Mouse (Mus musculus): ENCODE data around the gene Ces1f. TPM values are rescaled to one million over a fixed set of nuclear protein-coding genes. Genes with fewer than 3 reads are reported as not detected.

The Ces1f gene
- not detected in 2 replicates for polyA plus RNA-seq (2014; fragmentation: Nextera tagmentation; extraction: Ambion mirVana)

DNA sequence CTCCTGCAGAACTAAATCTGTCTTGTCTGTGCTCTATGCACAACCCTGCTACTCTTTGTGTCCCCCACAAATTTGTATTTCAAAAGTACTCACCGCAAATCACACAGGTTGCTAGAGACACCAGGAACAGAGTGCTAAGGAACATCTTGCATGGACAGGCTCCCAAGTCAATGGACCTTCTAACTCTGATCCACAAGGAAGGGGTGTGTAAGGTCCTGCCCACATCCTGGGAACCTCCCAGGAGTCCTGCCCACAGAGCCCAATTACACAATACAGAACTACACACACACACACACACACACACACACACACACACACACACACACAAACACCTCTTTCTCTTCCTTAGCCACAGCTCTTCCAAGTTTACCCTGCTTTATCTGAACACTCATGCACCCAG, at the start of gene Ces1f:
TSS of gene Ces1f (minus strand) at position 192 of the 400 bp plus-strand sequence.
- no peak for ATAC-seq (ENCODE audit: low FRiP score, low TSS enrichment)
- no peak within 1 kb of the TSS for H3K27ac ChIP-seq (replicated peaks; ENCODE audit: low read depth, low read length)
- H3K4me2 ChIP-seq (ENCODE audit: low read length), result no peak within 1 kb of the TSS
- H3K9me3 ChIP-seq (ENCODE audit: control insufficient read depth, low read length), result no peaks in the 10 kb centered on the region
- no peaks in the 10 kb centered on the region for H3K36me3 ChIP-seq (ENCODE audit: control insufficient read depth, insufficient read depth, low read length)
- 97% methylated on average over 1 of the region's 1 CpGs for WGBS
- no peak for DNase-seq
- H3K27me3 ChIP-seq (ENCODE audit: control insufficient read depth, insufficient read depth, low read length), result no peaks in the 10 kb centered on the region
- H3K4me1 ChIP-seq (ENCODE audit: control insufficient read depth, insufficient read depth, low read length), result no peaks in the 10 kb centered on the region
- no peak within 1 kb of the TSS for H3K4me3 ChIP-seq (replicated peaks; ENCODE audit: low read depth, low read length)
- H3K9ac ChIP-seq (replicated peaks; ENCODE audit: low read length), result no peak within 1 kb of the TSS

DNA sequence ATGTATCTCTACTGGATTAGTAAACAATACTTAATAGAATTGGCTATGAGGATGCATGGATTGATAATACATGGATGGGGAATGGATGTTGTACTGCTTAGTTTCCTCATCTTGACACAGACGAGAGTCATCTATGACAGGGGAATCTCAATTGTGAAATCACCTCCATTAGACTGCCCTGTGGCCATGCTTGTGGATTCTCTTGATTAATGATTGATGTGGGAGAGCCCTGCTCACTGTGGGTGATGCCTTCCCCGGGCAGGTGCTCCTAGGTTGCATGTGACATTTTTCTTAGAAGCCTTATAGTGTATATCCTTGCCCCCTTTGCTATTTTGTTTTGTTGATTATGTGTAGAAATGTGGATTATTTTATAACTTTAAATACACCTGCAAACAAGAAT, 45.6 kb upstream of the Ces1f start:
- no peak for DNase-seq
- Histone ChIP-seq H3K4me1 (ENCODE audit: control insufficient read depth, insufficient read depth, low read length) (no peaks in the 10 kb centered on the region), H3K27me3 (ENCODE audit: control insufficient read depth, insufficient read depth, low read length) (no peaks in the 10 kb centered on the region), H3K9me3 (ENCODE audit: control insufficient read depth, low read length) (no peaks in the 10 kb centered on the region), H3K9ac (replicated peaks; ENCODE audit: low read length) (no peak overlapping the region), H3K4me3 (replicated peaks; ENCODE audit: low read depth, low read length) (no peak overlapping the region), H3K36me3 (ENCODE audit: control insufficient read depth, insufficient read depth, low read length) (no peaks in the 10 kb centered on the region), H3K27ac (replicated peaks; ENCODE audit: low read depth, low read length) (no peak overlapping the region), H3K4me2 (ENCODE audit: low read length) (no peak overlapping the region)
- 87% methylated on average over 2 of the region's 2 CpGs for WGBS
- no peak for ATAC-seq (ENCODE audit: low FRiP score, low TSS enrichment)

DNA sequence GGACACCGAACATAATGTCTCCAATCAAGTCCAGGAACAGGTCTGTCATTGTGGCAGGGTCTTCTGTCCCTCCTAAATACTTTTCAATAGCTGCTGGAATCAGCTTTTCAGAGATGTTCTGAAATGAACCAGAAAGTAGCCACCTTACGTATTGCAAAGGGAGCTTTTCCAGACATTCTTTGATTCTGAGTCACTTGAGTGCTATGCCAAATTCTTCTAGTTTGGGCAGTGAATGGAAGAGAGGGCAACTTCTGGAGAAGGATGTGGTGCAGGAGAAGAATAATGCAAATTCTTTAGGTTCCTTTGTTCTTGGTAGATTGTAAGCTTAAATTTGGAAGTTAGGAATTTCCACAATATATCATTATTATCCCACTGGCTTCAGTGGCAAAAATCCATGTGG, 37.5 kb upstream of the Ces1f start:
- H3K9ac ChIP-seq (replicated peaks; ENCODE audit: low read length), result no peak overlapping the region
- H3K4me1 ChIP-seq (ENCODE audit: control insufficient read depth, insufficient read depth, low read length), result no peaks in the 10 kb centered on the region
- H3K9me3 ChIP-seq (ENCODE audit: control insufficient read depth, low read length), result no peaks in the 10 kb centered on the region
- ATAC-seq (ENCODE audit: low FRiP score, low TSS enrichment) (no peak), DNase-seq (no peak)
- no peak overlapping the region for H3K4me3 ChIP-seq (replicated peaks; ENCODE audit: low read depth, low read length)
- 89% methylated on average over 2 of the region's 2 CpGs for WGBS
- H3K27me3 ChIP-seq (ENCODE audit: control insufficient read depth, insufficient read depth, low read length), result no peaks in the 10 kb centered on the region
- H3K27ac ChIP-seq (replicated peaks; ENCODE audit: low read depth, low read length), result no peak overlapping the region
- no peaks in the 10 kb centered on the region for H3K36me3 ChIP-seq (ENCODE audit: control insufficient read depth, insufficient read depth, low read length)
- no peak overlapping the region for H3K4me2 ChIP-seq (ENCODE audit: low read length)

DNA sequence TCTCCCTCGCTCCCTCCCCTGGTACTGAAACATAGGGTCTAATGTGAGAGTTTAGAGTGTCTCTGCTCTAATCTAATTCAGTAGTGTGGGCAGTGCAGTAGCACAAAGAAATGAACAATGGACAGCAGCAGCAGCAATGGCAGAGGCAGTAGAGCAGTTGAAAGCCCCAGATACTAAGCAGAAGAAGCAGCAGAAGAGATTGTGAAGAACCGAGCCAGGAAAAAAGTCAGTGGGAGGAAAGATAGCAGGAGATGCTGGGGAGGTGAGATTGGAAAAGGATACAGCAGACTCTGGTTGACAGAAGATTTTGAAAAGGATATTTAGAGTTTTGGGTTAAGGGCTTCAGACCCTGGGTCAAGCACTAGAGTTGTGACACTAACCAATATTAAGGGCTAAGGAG, 36.0 kb upstream of the Ces1f start:
- WGBS, result 78% methylated on average over 2 of the region's 2 CpGs
- ATAC-seq (ENCODE audit: low FRiP score, low TSS enrichment), result no peak

DNA sequence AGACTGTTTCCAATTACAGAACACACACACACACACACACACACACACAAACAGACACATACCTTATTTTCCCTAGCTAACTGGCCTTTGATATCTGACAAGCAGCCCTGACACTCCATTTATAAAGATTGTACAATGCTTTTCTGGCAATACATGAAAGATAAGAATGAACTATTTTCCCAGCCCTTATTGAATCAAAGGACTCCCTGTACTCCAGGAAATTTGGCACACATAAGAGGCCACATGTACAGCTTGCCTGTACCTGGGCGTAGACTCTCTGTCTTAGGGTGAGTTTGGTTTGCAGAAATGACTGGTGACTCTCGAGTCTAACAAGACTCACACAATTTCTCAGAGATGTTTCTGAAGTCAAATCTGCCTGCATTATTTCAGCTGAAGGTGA, 4.3 kb upstream of the Ces1f start:
- Histone ChIP-seq H3K27me3 (ENCODE audit: control insufficient read depth, insufficient read depth, low read length) (no peaks in the 10 kb centered on the region), H3K9me3 (ENCODE audit: control insufficient read depth, low read length) (no peaks in the 10 kb centered on the region), H3K4me3 (replicated peaks; ENCODE audit: low read depth, low read length) (no peak overlapping the region), H3K4me1 (ENCODE audit: control insufficient read depth, insufficient read depth, low read length) (no peaks in the 10 kb centered on the region), H3K27ac (replicated peaks; ENCODE audit: low read depth, low read length) (no peak overlapping the region), H3K4me2 (ENCODE audit: low read length) (no peak overlapping the region), H3K9ac (replicated peaks; ENCODE audit: low read length) (no peak overlapping the region), H3K36me3 (ENCODE audit: control insufficient read depth, insufficient read depth, low read length) (no peaks in the 10 kb centered on the region)
- ATAC-seq (ENCODE audit: low FRiP score, low TSS enrichment) (no peak), DNase-seq (no peak)
- WGBS, result 83% methylated on average over 2 of the region's 2 CpGs

More for the DNA sequence above, 36.0 kb upstream of the Ces1f start:
- H3K4me1 ChIP-seq (ENCODE audit: control insufficient read depth, insufficient read depth, low read length), result no peaks in the 10 kb centered on the region
- no peak for DNase-seq
- H3K27ac ChIP-seq (replicated peaks; ENCODE audit: low read depth, low read length), result no peak overlapping the region
- no peak overlapping the region for H3K9ac ChIP-seq (replicated peaks; ENCODE audit: low read length)
- H3K36me3 ChIP-seq (ENCODE audit: control insufficient read depth, insufficient read depth, low read length), result no peaks in the 10 kb centered on the region
- H3K27me3 ChIP-seq (ENCODE audit: control insufficient read depth, insufficient read depth, low read length), result no peaks in the 10 kb centered on the region
- no peak overlapping the region for H3K4me2 ChIP-seq (ENCODE audit: low read length)
- no peaks in the 10 kb centered on the region for H3K9me3 ChIP-seq (ENCODE audit: control insufficient read depth, low read length)
- no peak overlapping the region for H3K4me3 ChIP-seq (replicated peaks; ENCODE audit: low read depth, low read length)

DNA sequence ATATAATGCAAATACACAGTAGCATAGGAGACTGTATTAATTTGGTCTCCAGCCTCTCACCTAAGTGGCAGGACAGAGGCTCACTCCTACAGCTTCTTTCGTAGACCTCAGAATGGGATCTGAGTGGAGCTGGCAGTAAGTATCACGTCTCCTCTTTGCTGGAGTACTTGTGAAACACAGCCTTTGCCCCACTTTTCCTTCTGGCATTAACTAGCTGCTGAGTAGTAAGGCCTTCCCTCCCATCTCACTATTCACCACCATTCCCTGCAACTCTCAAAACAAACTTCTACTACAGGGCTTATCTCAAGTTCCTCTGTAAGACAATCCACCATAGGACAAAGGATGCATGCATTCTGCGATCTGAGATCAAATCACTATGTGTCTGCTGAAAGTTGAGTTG, 2.8 kb upstream of the Ces1f start:
- no peak overlapping the region for H3K9ac ChIP-seq (replicated peaks; ENCODE audit: low read length)
- H3K27me3 ChIP-seq (ENCODE audit: control insufficient read depth, insufficient read depth, low read length), result no peaks in the 10 kb centered on the region
- H3K4me1 ChIP-seq (ENCODE audit: control insufficient read depth, insufficient read depth, low read length), result no peaks in the 10 kb centered on the region
- no peak overlapping the region for H3K4me2 ChIP-seq (ENCODE audit: low read length)
- no peak for ATAC-seq (ENCODE audit: low FRiP score, low TSS enrichment)
- no peak overlapping the region for H3K4me3 ChIP-seq (replicated peaks; ENCODE audit: low read depth, low read length)
- H3K9me3 ChIP-seq (ENCODE audit: control insufficient read depth, low read length), result no peaks in the 10 kb centered on the region
- no peak overlapping the region for H3K27ac ChIP-seq (replicated peaks; ENCODE audit: low read depth, low read length)
- DNase-seq, result no peak
- H3K36me3 ChIP-seq (ENCODE audit: control insufficient read depth, insufficient read depth, low read length), result no peaks in the 10 kb centered on the region
- 56% methylated on average over 3 of the region's 3 CpGs for WGBS

DNA sequence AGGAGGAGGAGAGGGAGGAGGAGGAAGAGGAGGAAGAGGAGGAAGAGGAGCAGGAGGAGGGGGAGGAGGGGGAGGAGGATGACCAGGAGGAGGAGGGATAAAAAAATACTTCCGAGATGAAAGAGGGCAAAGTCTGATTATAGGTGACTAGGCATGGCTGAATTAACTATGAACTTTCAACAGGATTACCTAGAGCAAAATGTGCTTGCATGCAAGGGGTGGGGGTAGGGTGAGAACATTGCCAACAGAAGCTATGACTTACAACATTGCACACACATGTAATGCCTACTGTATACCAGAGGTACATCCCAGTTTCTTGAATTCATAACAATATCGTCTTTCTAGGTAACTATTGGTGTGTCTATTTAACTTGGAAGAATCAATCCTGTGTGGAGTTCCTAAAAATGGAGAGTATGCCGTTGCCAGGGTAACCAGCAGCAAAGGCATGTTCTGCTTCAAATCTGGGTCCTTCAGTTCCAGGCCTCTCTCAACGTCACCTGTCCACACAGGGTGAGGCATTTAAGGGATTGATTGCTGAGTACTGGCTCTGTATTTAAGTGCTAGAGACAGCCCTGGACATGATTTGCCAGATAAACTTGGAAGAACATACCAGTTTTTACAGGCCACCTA, 1.3 kb downstream of the Ces1f start:
- Histone ChIP-seq H3K36me3 (ENCODE audit: control insufficient read depth, insufficient read depth, low read length) (no peaks in the 10 kb centered on the region), H3K27me3 (ENCODE audit: control insufficient read depth, insufficient read depth, low read length) (no peaks in the 10 kb centered on the region), H3K4me3 (replicated peaks; ENCODE audit: low read depth, low read length) (no peak overlapping the region), H3K27ac (replicated peaks; ENCODE audit: low read depth, low read length) (no peak overlapping the region), H3K9ac (replicated peaks; ENCODE audit: low read length) (no peak overlapping the region), H3K4me1 (ENCODE audit: control insufficient read depth, insufficient read depth, low read length) (no peaks in the 10 kb centered on the region), H3K4me2 (ENCODE audit: low read length) (no peak overlapping the region), H3K9me3 (ENCODE audit: control insufficient read depth, low read length) (no peaks in the 10 kb centered on the region)
- WGBS, result 62% methylated on average over 4 of the region's 4 CpGs
- no peak for ATAC-seq (ENCODE audit: low FRiP score, low TSS enrichment)
- peak; percentile 4 for DNase-seq

DNA sequence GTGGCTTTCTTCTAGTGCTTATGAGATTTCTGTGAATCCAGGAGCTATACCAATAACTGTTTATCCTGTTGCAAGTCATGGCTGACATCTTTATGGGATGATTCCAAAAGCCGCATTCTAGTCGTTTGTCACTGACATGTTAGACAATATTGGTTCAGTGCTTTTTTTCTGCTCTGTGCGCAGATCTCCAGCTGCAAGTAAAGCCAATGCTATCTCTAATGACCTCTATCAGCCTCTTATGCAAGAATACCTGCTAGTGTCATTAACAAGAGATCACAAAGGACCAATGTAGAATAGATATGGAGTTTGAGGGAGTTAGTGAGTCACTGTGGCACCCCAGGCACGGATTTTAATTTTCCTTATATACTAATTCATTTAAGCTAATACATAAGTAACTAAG, 4.9 kb downstream of the Ces1f start:
- H3K36me3 ChIP-seq (ENCODE audit: control insufficient read depth, insufficient read depth, low read length), result no peaks in the 10 kb centered on the region
- no peaks in the 10 kb centered on the region for H3K27me3 ChIP-seq (ENCODE audit: control insufficient read depth, insufficient read depth, low read length)
- H3K27ac ChIP-seq (replicated peaks; ENCODE audit: low read depth, low read length), result no peak overlapping the region
- no peak overlapping the region for H3K9ac ChIP-seq (replicated peaks; ENCODE audit: low read length)
- no peak overlapping the region for H3K4me3 ChIP-seq (replicated peaks; ENCODE audit: low read depth, low read length)
- no peak overlapping the region for H3K4me2 ChIP-seq (ENCODE audit: low read length)
- no peaks in the 10 kb centered on the region for H3K9me3 ChIP-seq (ENCODE audit: control insufficient read depth, low read length)
- DNase-seq (no peak), ATAC-seq (ENCODE audit: low FRiP score, low TSS enrichment) (no peak)
- no peaks in the 10 kb centered on the region for H3K4me1 ChIP-seq (ENCODE audit: control insufficient read depth, insufficient read depth, low read length)
- WGBS, result 94% methylated on average over 4 of the region's 4 CpGs

DNA sequence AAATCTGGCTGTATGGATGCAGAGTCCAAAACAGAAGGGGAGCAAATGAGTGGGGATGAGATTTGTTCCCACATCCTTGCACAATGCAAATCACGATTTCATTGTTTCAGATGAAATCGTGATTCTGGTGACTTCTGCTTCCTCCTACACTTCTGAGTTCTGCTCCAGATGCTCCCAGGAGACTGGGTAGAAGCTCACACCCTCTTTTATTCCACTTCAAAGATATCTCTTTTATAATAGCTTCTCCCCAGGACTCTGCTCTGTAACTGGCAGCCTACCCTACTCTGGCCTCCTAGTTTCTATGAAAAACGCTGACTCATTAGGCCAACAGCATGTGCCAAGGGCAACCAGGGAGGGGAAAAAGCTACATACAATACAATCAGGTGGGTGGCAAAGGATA, 6.2 kb downstream of the Ces1f start:
- Histone ChIP-seq H3K4me3 (replicated peaks; ENCODE audit: low read depth, low read length) (no peak overlapping the region), H3K9me3 (ENCODE audit: control insufficient read depth, low read length) (no peaks in the 10 kb centered on the region), H3K9ac (replicated peaks; ENCODE audit: low read length) (no peak overlapping the region), H3K27me3 (ENCODE audit: control insufficient read depth, insufficient read depth, low read length) (no peaks in the 10 kb centered on the region), H3K36me3 (ENCODE audit: control insufficient read depth, insufficient read depth, low read length) (no peaks in the 10 kb centered on the region), H3K4me1 (ENCODE audit: control insufficient read depth, insufficient read depth, low read length) (no peaks in the 10 kb centered on the region), H3K4me2 (ENCODE audit: low read length) (no peak overlapping the region), H3K27ac (replicated peaks; ENCODE audit: low read depth, low read length) (no peak overlapping the region)
- no peak for DNase-seq
- WGBS, result 88% methylated on average over 3 of the region's 3 CpGs
- no peak for ATAC-seq (ENCODE audit: low FRiP score, low TSS enrichment)
